Mouse (Mus musculus) ovary, postnatal 36 days (tissue): Measurements from ENCODE around the gene Pea15a.

Source experiments
- DNase-seq: peaks from one replicate; pipeline ENCODE4 v3.0.0; 2022; ENCODE audit warnings: low spot score, mixed read lengths

Gene Pea15a

DNA sequence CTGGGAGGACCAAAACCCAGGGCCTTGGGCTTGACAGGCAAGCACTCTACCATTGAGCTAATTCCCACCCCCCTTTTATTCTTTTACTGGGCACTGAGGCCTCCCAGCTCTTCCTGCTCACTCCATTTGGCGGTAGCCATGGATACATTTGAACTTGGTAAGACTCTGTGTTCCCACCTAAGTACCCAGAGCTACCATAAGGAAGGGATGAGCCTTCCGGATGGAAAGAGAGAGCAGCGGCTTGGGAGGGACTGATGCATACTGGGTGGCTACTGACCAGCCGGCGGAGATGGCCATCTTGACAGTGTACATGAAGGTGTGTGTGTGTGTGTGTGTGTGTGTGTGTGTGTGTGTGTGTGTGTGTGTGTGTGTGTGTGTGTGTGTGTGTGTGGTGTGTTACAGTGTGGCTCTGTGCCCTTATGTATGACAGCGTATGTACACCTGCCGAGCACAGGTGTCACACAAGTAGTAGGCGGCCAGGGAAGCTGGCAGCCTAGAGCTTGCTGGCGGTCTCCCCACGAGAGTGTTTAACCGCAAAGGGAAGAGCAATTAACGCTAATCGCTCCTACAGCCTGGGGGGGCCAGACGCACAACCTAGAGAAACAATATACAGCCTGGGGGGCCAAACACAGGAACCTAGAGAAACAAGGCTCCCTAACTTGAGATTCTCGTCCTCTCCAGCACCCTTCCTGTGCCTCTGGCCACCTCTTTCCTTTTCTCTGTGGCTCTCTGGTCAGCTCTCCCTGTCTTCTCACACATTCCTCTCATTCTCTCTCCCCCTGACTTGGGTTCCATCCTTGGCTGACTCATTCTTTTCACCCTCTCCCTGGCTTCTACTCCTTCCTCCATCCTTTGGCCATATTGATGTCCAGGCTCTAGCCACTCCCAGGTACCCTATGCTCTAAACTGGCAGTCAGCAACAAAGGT lies 1.5 kb downstream of the Pea15a start:
- DNase-seq = no peak

GRCm38 (mm10) chr1:172204033-172204813 lies 2.4 kb downstream of the Pea15a start:
- DNase-seq = no peak

DNA sequence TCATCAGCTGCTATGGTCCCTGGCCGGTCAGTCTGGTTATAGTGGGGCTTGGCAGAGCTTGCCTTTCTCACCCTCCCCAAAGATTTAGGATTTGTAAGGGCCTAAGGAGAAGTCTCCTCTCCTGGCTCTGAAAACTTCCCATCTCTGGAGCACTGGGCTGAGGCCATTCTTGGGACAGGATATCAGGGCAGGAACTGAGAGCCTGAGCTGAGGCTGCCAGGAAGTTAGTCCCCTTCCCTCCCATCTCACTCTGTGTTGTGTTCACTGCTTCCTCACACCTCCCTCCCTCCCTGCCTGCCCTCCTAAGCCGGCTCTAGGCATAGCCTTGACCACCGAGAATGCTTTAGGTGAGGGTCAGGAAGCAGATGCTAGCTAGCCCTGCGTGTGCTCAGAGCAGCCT lies 3.0 kb downstream of the Pea15a start:
- no peak for DNase-seq

- DNase-seq = no peak
These were observed 3.6 kb downstream of the Pea15a start for GRCm38 (mm10) chr1:172202894-172203522.

DNA sequence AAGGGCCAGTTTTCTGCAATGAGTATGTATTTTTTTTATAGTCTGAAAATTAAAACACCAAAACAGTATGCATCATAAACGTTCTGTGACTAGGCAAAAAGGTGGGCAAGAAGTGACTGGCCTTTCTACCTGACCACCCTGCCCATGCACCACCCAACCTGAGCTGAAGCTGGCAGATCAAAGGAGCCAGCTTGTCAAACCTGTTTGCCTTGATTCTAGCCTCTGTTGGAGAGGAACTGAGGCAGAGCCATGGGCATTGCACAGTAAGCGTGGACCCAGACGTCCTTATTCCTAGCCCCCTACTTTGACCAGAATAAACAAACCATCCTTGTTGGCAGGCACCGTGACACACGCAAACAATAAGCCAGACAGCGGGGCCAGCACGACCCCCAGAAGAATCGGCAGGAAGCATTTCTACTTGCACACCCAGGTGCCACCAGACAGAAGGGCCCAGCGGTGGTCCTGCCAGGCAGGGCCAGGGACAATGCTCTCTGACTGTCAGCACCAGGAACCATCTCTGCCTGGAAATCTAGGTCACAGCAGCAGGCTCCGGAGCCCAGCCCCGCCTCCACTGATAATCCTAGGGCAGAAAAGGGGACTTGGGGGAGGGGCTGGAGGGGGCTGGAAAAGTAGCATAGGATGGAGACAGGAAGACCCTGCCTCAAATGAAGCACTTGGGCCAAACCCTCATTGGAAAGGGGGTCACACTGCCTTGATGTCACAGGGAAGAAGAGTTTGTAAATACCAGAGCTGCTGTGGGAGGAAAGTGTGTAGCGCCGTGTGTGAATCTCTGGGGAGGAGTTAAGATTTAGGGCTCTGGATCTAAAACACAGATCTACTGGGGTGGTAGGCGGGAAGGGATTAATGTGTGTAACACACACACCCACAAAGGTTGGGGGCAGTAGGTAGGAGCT lies 4.4 kb downstream of the Pea15a start:
- no peak for DNase-seq

DNA sequence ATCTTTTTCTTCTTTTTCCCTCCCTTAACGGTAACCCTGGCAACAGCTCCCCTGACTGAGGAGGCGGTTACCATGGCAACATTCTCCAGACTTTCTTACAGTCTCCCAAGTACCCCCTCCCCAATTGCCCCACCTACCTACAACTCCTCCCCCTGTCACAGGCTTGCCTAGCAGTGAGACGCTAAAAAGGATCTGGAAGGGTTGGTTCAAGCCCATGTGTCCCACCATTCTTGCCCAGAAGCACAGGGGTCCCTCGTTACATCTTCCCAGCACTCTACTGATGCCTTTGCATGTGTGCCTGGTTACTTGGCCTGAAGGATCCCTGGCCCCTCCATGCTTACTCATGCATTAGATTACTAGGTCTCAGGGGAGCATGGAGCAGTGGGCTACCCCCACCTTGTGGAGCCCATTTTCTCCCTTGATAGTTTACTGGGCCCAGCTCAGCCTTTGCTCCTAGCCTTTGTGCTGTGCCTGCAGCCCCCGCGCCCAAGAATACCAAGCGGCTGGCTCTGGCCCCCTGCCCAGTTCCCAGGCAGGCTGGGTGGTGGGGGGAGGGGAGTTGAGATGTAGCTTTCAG lies 5.6 kb downstream of the Pea15a start:
- peak; percentile 32 for DNase-seq

GRCm38 (mm10) chr1:172200161-172200560 lies 6.4 kb downstream of the Pea15a start:
- DNase-seq = no peak

- no peak for DNase-seq
These were observed 7.6 kb downstream of the Pea15a start for GRCm38 (mm10) chr1:172198996-172199395.

DNA sequence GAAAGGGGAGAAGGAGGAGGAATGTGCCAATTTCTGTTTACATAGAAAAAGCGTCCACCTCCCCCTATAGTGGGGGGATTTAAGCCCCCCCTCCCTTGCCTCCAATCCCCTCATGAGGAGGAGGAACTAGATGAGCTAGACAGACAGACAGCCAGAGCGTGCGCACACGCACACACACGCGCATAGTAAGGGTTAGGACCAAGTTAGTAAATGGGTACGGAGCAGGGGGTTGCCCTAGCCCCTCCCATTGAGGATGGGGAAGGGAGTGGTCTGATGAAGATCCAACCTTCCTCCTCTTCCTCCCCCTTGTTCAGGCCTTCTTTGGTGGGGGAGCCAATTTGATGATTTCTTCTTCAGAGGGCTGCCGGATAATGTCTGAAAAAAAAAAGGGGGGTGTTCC lies 8.3 kb downstream of the Pea15a start:
- DNase-seq = no peak

DNA sequence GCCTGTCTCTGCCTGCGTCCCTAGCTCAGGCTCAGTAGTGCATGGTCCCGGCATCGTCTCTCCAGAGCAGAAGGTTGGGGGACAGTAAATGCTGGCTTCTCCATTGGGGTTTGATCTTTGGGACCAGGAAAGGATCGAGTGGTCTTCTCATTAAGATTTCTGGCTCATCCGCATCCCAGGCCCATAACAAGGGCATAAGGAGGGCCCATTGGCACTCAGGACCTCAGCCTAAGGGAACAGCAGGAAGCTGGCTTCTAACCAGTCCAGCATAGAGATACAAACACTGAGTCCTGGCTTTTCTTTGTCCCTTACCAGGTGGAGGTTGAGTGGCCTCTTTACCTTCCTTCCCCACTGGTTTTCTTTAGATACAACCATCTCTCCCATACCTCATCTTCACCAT lies 8.8 kb downstream of the Pea15a start:
- no peak for DNase-seq

DNA sequence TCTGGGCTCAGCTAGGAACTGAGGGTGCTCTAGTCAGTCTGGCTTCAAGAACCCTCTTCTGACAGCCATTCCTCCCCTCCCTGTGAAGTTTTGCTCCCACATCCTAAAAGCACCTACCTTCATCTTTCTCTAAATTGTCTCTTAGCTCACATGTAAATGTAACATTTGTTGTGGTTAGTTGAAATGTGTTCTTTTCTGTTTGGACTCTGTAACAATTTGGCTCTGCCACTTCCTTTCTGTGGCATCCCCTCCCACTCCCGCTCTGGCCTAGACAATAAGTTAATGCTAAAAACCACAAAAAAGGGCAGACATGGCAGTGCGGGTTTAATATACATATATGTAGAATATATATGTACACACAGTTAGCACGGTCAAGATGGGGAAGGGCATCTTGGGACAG lies 9.5 kb downstream of the Pea15a start:
- no peak for DNase-seq

- no peak for DNase-seq
These were observed 12.2 kb downstream of the Pea15a start for GRCm38 (mm10) chr1:172194435-172194834.

- no peak for DNase-seq
These were observed 14.4 kb downstream of the Pea15a start for GRCm38 (mm10) chr1:172192217-172192616.

DNA sequence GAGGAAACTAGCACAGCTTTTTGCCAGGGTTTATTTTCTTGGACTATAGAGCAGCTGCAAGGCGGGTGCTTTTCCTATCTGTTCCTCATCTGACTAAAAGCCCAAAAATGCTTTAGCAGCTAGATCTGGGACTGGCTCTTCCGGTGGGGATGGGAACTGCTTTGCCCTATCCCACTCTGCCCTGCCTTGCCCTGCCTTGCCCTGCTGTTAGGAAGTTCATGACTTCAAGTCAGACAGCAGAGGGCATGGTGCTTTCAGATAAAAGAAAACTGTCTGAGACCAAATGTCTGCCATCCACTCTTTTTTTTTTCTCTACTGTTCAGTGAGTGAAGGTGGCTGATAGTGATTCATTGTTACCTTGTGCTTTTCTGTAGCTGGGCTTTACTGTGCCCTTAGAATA lies 15.0 kb downstream of the Pea15a start:
- no peak for DNase-seq

- DNase-seq = no peak
These were observed 17.7 kb downstream of the Pea15a start for GRCm38 (mm10) chr1:172188891-172189290.

GRCm38 (mm10) chr1:172186401-172187289 lies 20.0 kb downstream of the Pea15a start:
- no peak for DNase-seq

DNA sequence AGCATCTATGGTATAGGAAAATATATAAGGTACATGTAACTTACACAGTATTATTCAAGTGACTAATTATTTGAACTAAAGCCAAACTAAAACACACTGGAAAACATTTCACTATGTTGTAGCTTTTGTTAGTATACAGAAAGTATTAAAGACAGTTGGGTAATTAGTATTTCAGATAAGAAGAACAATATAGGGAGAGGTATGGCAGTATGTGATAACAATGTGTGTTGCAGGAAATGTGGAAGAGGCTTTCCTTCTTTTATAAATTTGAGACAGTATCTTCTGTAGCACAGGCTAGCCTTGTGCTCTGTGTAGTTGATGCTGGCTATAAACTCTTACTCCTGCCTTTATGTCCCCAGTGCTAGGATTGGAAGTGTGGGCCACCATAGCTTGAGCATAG lies 22.7 kb downstream of the Pea15a start:
- no peak for DNase-seq

GRCm38 (mm10) chr1:172183056-172183455 lies 23.5 kb downstream of the Pea15a start:
- no peak for DNase-seq

GRCm38 (mm10) chr1:172181777-172182176 lies 24.8 kb downstream of the Pea15a start:
- no peak for DNase-seq

DNA sequence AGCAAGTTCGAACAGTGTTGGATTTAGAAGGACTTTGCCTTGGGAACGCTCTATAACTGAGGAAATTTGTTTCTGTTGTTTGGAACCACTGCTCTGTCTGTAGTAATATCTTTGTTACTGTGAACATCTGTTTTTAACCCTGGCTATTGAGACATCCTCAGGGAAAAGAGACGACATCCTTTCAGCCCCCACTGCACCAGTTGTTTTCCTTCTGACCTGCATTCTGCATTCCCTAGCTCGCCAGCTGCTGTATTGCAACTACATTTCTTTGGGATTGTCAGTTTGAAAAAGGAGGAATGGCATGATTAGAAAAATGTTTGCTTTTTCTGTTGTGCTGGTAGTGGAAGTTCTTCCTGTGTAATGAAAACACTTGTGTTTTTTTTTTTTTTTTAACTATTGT lies 25.7 kb downstream of the Pea15a start:
- DNase-seq = no peak
